Mouse (Mus musculus) neural tube, embryonic 14.5 days (tissue): Measurements from ENCODE around the gene Polg2. TPM values are rescaled to one million over a fixed set of nuclear protein-coding genes. Genes with fewer than 3 reads are reported as not detected.
A peak's percentile ranks its signal among the peaks of the same experiment; 100 is the strongest.

Experiments used
- ATAC-seq: fragments of 200-750 bp; cut with Nextera tagmentation; 2 replicates; pipeline ENCODE4 v1.8.0; 2017; ENCODE audit warnings: low read depth, mild to moderate bottlenecking, moderate TSS enrichment, moderate library complexity
- H3K27ac ChIP-seq: fragments of 300-500 bp; sonication (generic); 2 replicates; pipeline ENCODE4 v1.5.1; 2014; ENCODE audit warnings: low read depth, mild to moderate bottlenecking, control low read depth, low read length, moderate library complexity, mixed read lengths
- H3K27me3 ChIP-seq: fragments of 300-500 bp; sonication (generic); 2 replicates; pipeline ENCODE4 v1.6.1; 2014; ENCODE audit warnings: low read length; ENCODE audit not compliant: control insufficient read depth, insufficient read depth
- H3K36me3 ChIP-seq: fragments of 300-500 bp; sonication (generic); 2 replicates; pipeline ENCODE4 v1.6.1; 2014; ENCODE audit warnings: low read length, mixed read lengths; ENCODE audit not compliant: control insufficient read depth, insufficient read depth
- H3K4me1 ChIP-seq: fragments of 300-500 bp; sonication (generic); 2 replicates; pipeline ENCODE4 v1.6.1; 2014; ENCODE audit warnings: low read length; ENCODE audit not compliant: control insufficient read depth, insufficient read depth
- H3K4me2 ChIP-seq: fragments of 300-500 bp; sonication (generic); 2 replicates; pipeline ENCODE4 v1.6.1; 2014; ENCODE audit warnings: mild to moderate bottlenecking, low read depth, low read length, control low read depth
- H3K4me3 ChIP-seq: fragments of 300-500 bp; sonication (generic); 2 replicates; pipeline ENCODE4 v1.5.1; 2014; ENCODE audit warnings: low read depth, low read length, control low read depth, mixed read lengths
- H3K9ac ChIP-seq: fragments of 300-500 bp; sonication (generic); replicated peaks from 2 replicates; pipeline ENCODE4 v1.6.1; 2014; ENCODE audit warnings: low read depth, mild to moderate bottlenecking, control low read depth, low read length, mixed read lengths
- H3K9me3 ChIP-seq: fragments of 300-500 bp; sonication (generic); 2 replicates; pipeline ENCODE4 v1.6.1; 2016; ENCODE audit warnings: low read length; ENCODE audit not compliant: control insufficient read depth
- WGBS: fragments of 180-500 bp; shearing (Covaris S2); extraction: QIAGEN DNeasy Blood & Tissue Kit; methylation state at CpG from one replicate; pipeline ENCODE4 v1.1.7; 2014; 5-methylcytosine and 5-hydroxymethylcytosine counted together
- polyA plus RNA-seq: library from polyadenylated mRNA; unstranded; fragments of >200 nt; fragmentation: Nextera tagmentation; extraction: Ambion mirVana; gene quantifications from 2 replicates; pipeline ENCODE4 v1.2.1, GENCODE M21; 2014

Polg2 gene
- polyA plus RNA-seq, 1 experiment from 2014 or later: 10.3 TPM

DNA sequence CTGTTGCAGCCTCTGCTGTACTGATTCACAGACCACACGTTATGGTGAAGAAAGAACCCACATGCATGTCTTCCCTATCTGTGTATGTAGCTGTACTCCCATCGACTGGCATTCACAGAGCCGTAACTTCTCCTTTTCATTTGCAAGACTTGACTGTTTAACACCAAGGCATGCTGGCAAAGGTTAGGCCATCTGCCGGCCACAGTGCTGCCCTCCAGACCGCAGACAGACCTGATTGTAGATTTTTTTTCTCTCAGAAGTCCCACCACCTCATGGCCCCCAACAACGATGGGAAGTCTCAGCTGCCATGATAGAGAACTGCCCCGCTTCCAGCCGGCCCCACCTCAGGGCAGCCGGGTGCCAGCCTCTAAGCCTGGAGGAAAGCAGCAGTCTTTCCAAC is 40.3 kb upstream of the Polg2 start:
- no peak overlapping the region for H3K4me2 ChIP-seq
- no peak for ATAC-seq
- no peaks in the 10 kb centered on the region for H3K27me3 ChIP-seq
- WGBS: 89% methylated on average over 9 of the region's 9 CpGs
- H3K27ac ChIP-seq: no peak overlapping the region
- H3K4me1 ChIP-seq: 0 out of 2 replicates have a peak, but pooled peaks cover 2% of the 10 kb centered on the region
- no peak overlapping the region for H3K4me3 ChIP-seq
- no peak overlapping the region for H3K9ac ChIP-seq
- peaks cover 36% of the 10 kb centered on the region for H3K36me3 ChIP-seq
- H3K9me3 ChIP-seq: no peaks in the 10 kb centered on the region

- peak; percentile 44; the same call in 1 of the 2 replicates for ATAC-seq
- Histone ChIP-seq H3K9ac (no peak overlapping the region), H3K27ac (no peak overlapping the region), H3K4me1 (0 out of 2 replicates have a peak, but pooled peaks cover 2% of the 10 kb centered on the region), H3K27me3 (no peaks in the 10 kb centered on the region), H3K36me3 (peaks cover 35% of the 10 kb centered on the region), H3K9me3 (no peaks in the 10 kb centered on the region), H3K4me2 (no peak overlapping the region), H3K4me3 (no peak overlapping the region)
- WGBS: 44% methylated on average over 9 of the region's 9 CpGs
These were observed 39.0 kb upstream of the Polg2 start for GRCm38 (mm10) chr11:106818341-106818740.

DNA sequence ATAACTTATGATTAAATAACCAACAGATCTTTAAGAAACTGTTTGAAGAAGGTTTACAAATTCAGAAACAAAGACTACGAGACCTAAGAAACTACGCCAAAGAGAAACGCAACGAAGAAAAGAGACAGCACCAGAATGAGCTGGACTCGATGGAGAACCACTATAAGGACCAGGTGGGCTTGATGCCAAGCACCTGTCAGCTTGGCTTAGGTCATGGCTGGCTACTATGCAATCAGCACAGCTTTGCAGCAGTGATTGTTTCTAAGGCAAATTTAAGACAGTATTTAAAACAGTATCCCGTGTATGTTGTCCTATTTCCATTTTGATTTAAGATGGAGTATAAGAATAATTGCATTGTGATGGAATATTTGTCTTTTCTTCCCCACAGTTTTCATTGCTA is 38.5 kb upstream of the Polg2 start:
- Histone ChIP-seq H3K27me3 (no peaks in the 10 kb centered on the region), H3K36me3 (peaks cover 37% of the 10 kb centered on the region), H3K9ac (no peak overlapping the region)

GRCm38 (mm10) chr11:106817156-106817555 is 37.8 kb upstream of the Polg2 start:
- no peak overlapping the region for H3K4me2 ChIP-seq
- no peaks in the 10 kb centered on the region for H3K9me3 ChIP-seq
- peaks cover 43% of the 10 kb centered on the region for H3K36me3 ChIP-seq
- 0 out of 2 replicates have a peak, but pooled peaks cover 2% of the 10 kb centered on the region for H3K4me1 ChIP-seq
- no peak overlapping the region for H3K4me3 ChIP-seq
- WGBS: 90% methylated on average over 3 of the region's 3 CpGs
- no peak overlapping the region for H3K27ac ChIP-seq
- ATAC-seq: no peak
- H3K27me3 ChIP-seq: no peaks in the 10 kb centered on the region
- no peak overlapping the region for H3K9ac ChIP-seq

More for the DNA sequence above, 38.5 kb upstream of the Polg2 start:
- Histone ChIP-seq H3K4me3 (no peak overlapping the region), H3K27ac (no peak overlapping the region; the same call in 1 of the 2 replicates), H3K4me2 (no peak overlapping the region), H3K4me1 (0 out of 2 replicates have a peak, but pooled peaks cover 2% of the 10 kb centered on the region), H3K9me3 (no peaks in the 10 kb centered on the region)
- WGBS: 77% methylated on average over 6 of the region's 6 CpGs
- ATAC-seq: no peak

DNA sequence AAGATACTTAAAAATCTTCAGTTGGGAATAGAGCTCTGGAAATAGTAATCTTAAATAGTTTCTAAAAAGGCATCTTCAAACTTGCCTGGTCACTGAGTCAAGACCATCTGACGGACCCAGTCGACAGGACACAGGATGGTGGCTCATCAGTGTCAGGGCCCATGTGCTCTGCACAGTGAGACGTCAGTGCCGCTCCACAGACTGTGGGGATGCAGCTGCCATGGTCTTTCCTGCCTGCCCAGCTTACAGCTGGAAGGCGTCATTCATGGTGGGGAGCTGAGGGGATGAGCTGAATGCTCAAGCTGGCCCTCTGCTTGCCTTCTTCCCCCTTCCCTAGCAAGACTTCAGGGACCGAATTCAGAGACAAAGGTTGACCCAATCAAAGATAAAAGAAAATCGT is 37.0 kb upstream of the Polg2 start:
- no peak overlapping the region for H3K4me3 ChIP-seq
- 0 out of 2 replicates have a peak, but pooled peaks cover 2% of the 10 kb centered on the region for H3K4me1 ChIP-seq
- H3K9me3 ChIP-seq: no peaks in the 10 kb centered on the region
- no peak for ATAC-seq
- H3K27ac ChIP-seq: no peak overlapping the region
- H3K27me3 ChIP-seq: no peaks in the 10 kb centered on the region
- peaks cover 43% of the 10 kb centered on the region for H3K36me3 ChIP-seq
- no peak overlapping the region for H3K9ac ChIP-seq
- 82% methylated on average over 7 of the region's 7 CpGs for WGBS
- H3K4me2 ChIP-seq: no peak overlapping the region

DNA sequence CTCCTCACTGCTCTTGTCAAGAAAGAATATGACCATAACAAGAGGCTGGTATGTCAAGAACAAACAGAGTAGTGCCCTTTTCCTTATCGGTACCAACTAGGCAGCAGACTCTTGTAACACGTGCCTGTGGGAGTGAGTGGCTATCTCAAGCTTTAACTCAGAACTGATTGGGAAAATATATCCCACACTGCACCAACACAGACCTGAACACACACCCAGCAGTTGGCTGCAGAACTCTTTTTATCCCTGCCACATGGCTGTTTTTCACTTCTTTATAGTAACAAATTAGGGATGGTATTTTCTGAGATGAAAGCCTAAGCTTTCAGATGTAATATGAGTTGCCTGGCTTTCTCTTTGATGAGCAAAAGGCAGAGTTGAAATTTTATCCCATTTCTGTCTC is 36.4 kb upstream of the Polg2 start:
- H3K27me3 ChIP-seq: no peaks in the 10 kb centered on the region
- H3K9me3 ChIP-seq: no peaks in the 10 kb centered on the region
- no peak overlapping the region for H3K9ac ChIP-seq
- no peak overlapping the region for H3K27ac ChIP-seq
- peaks cover 43% of the 10 kb centered on the region for H3K36me3 ChIP-seq
- H3K4me3 ChIP-seq: no peak overlapping the region
- no peak for ATAC-seq
- no peak overlapping the region for H3K4me2 ChIP-seq
- 98% methylated on average over 2 of the region's 2 CpGs for WGBS
- 0 out of 2 replicates have a peak, but pooled peaks cover 2% of the 10 kb centered on the region for H3K4me1 ChIP-seq

GRCm38 (mm10) chr11:106815331-106815730 is 36.0 kb upstream of the Polg2 start:
- Histone ChIP-seq H3K4me1 (0 out of 2 replicates have a peak, but pooled peaks cover 2% of the 10 kb centered on the region), H3K4me3 (no peak overlapping the region), H3K27ac (no peak overlapping the region), H3K4me2 (no peak overlapping the region), H3K9ac (no peak overlapping the region), H3K9me3 (no peaks in the 10 kb centered on the region), H3K27me3 (no peaks in the 10 kb centered on the region), H3K36me3 (peaks cover 45% of the 10 kb centered on the region)
- 95% methylated on average over 2 of the region's 2 CpGs for whole genome bisulfite sequencing
- no peak for ATAC-seq

DNA sequence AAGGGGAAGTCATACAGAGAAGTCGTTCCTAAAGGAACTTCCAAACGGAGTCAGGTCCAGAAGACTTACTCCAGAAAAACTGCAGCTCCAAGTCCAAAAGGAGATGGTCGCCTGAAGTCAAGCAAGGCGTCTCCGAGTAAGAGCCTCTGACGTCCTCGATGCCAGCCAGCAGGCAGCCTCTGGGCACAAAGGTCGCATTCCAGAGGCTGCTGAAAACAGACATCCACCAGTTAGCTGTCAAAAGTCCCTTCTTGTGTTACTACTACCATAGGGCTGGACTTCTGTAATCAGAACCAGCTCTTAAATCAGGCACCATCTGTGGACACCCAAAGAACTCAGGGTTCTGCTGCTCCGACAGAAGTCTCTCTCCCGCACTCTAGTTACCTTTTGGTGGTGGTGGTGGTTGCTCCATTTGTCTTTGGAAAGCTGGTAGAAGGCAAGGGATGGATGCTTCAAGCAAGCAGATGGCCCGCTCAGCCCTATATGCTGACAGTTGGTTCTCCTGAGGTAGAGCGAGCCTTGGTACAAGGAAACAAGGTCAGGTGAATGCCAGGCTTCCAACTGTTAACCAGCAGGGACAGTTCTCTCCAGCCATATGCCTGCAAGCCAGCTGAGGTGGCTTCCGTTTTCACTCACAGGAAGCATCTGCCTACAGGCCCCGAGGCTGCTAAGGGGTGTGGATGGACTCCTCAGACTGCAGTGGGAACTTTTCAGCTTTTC is 35.4 kb upstream of the Polg2 start:
- no peaks in the 10 kb centered on the region for H3K9me3 ChIP-seq
- ATAC-seq: no peak
- 84% methylated on average over 14 of the region's 14 CpGs for WGBS
- no peak overlapping the region for H3K9ac ChIP-seq
- H3K27ac ChIP-seq: no peak overlapping the region
- H3K4me1 ChIP-seq: 0 out of 2 replicates have a peak, but pooled peaks cover 2% of the 10 kb centered on the region
- no peak overlapping the region for H3K4me3 ChIP-seq
- peaks cover 47% of the 10 kb centered on the region for H3K36me3 ChIP-seq
- H3K27me3 ChIP-seq: no peaks in the 10 kb centered on the region
- H3K4me2 ChIP-seq: no peak overlapping the region

GRCm38 (mm10) chr11:106812410-106813136 is 33.2 kb upstream of the Polg2 start:
- Histone ChIP-seq H3K4me3 (no peak overlapping the region), H3K4me2 (no peak overlapping the region), H3K27me3 (no peaks in the 10 kb centered on the region), H3K4me1 (no peaks in the 10 kb centered on the region), H3K9ac (no peak overlapping the region), H3K27ac (no peak overlapping the region), H3K36me3 (peaks cover 43% of the 10 kb centered on the region), H3K9me3 (no peaks in the 10 kb centered on the region)
- 90% methylated on average over 7 of the region's 7 CpGs for WGBS
- no peak for ATAC-seq
